ENCODE assay signal across 17 mouse cellular contexts in the genomic region with DNA sequence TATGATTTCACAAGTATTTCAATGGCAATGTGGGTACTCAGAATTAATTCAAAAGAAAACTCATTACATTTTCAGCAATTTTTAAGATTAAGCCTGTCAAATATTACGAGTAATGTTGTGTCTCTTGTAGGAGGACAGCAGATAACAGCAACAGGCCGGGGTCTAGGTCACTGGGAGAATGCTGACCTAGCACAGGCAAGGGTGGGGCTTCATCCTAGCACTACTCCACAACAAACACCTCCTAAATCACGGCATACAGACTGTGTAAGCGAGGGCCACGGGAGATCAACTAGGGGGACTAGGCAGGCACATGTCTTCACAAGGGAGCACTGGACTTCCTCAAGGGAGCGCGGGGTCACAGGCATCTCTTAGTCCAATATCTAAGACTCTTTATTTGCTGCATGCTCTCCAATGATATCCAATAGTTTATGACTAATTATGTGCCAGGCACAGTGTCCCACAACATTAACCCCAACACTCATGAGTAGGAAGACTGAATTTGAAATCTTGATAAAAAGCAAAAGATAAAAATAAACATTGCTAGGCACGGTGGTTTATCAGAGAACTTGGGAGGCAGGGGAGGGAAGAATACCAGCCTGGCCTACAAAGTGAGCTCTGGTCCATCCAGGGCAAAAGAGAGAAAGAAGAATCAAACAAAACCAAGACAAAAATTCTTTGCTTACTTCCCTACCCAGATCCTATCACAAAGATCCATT. TPM values are rescaled to one million over a fixed set of nuclear protein-coding genes. Genes with fewer than 3 reads are reported as not detected.
DNase-seq lines count a peak whose midpoint lies in the region; ATAC-seq lines count a peak whose summit lies in the region.
"Had no signal": no experiment of that assay in that cellular context is flagged by ENCODE, and none has a peak within 500 bp of the region (broad histone marks: within the 10 kb centered on the region; RNA-seq: fewer than 3 reads in every experiment).

No protein-coding gene starts in this region.

- H3K27me3 ChIP-seq in heart, embryonic 15.5 days: no peaks in the 10 kb centered on the region
- H3K27me3 ChIP-seq: kidney, embryonic 15.5 days; limb, embryonic 15.5 days; midbrain, embryonic 12.5 days; neural tube, embryonic 15.5 days had no signal

- peak; percentile 43; the same call in 1 of the 2 replicates for ATAC-seq in heart, embryonic 15.5 days (replicated peaks; ENCODE audit: insufficient number of reproducible peaks, insufficient read depth, low FRiP score, low read depth)
- peak; percentile 38 for ATAC-seq in megakaryocyte-erythroid progenitor cell, adult 5-6 weeks (replicated peaks; ENCODE audit: low FRiP score, low TSS enrichment, poor library complexity, severe bottlenecking)
- ATAC-seq: forebrain, embryonic 16.5 days had no signal

- DNase-seq in heart, adult 8-10 months (ENCODE audit: low spot score): no peak
- peak; percentile 42 for DNase-seq in c-Kit-negative CD71-positive TER-119-positive erythroid progenitor cells, embryonic 14.5 days (ENCODE audit: low read depth, low spot score)
- peak; percentile 74 for DNase-seq in liver
- DNase-seq in adipocyte (ENCODE audit: low spot score): no peak
- no peak for DNase-seq in adrenal gland, postnatal 14 days
- DNase-seq: cerebellum, adult 18-20 months; thymus, postnatal 4 days had no signal

- H3K4me1 ChIP-seq in heart, embryonic 15.5 days (replicated peaks): peaks cover 26% of the 10 kb centered on the region
- H3K4me1 ChIP-seq: embryonic facial prominence, embryonic 10.5 days; midbrain, embryonic 12.5 days had no signal

- WGBS in heart, embryonic 15.5 days: 64% methylated on average over 8 of the region's 8 CpGs

- H3K27ac ChIP-seq in heart, embryonic 15.5 days: peak overlapping the region; percentile 33
- H3K27ac ChIP-seq: embryonic facial prominence, embryonic 10.5 days; kidney, embryonic 15.5 days; limb, embryonic 15.5 days; midbrain, embryonic 12.5 days; neural tube, embryonic 15.5 days had no signal

- no peak overlapping the region for H3K4me2 ChIP-seq in heart, embryonic 15.5 days
- H3K4me2 ChIP-seq: kidney, embryonic 15.5 days; limb, embryonic 15.5 days; midbrain, embryonic 12.5 days; neural tube, embryonic 15.5 days had no signal

- no peaks in the 10 kb centered on the region for H3K9me3 ChIP-seq in heart, embryonic 15.5 days (replicated peaks)
- H3K9me3 ChIP-seq: embryonic facial prominence, embryonic 10.5 days; kidney, embryonic 15.5 days; limb, embryonic 15.5 days; midbrain, embryonic 12.5 days; neural tube, embryonic 15.5 days had no signal

- no peak overlapping the region for H3K4me3 ChIP-seq in heart, embryonic 15.5 days
- H3K4me3 ChIP-seq: embryonic facial prominence, embryonic 10.5 days; kidney, embryonic 15.5 days; limb, embryonic 15.5 days; midbrain, embryonic 12.5 days; neural tube, embryonic 15.5 days had no signal

- H3K36me3 ChIP-seq in heart, embryonic 15.5 days: peaks cover 63% of the 10 kb centered on the region

- no peak overlapping the region for H3K9ac ChIP-seq in heart, embryonic 15.5 days
- H3K9ac ChIP-seq: kidney, embryonic 15.5 days; limb, embryonic 15.5 days; midbrain, embryonic 12.5 days; neural tube, embryonic 15.5 days had no signal

RNA-seq across cellular contexts. Expression of a gene that starts 11.3 kb away (rescaled TPM):
- 59.5 and 79.0 TPM in 2 replicates for polyA plus RNA-seq in heart, embryonic 15.5 days (2015; fragmentation: Nextera tagmentation; extraction: Ambion mirVana)
- total RNA-seq in heart, adult 8-10 months (2022): 10 to 100 TPM; 52.1 to 61.2 (median 56.3) TPM
- 64.0 and 86.0 TPM in 2 replicates for total RNA-seq in megakaryocyte-erythroid progenitor cell, adult 5-6 weeks (2014; fragmentation: Nextera tagmentation)
- total RNA-seq in megakaryocyte-erythroid progenitor cell, adult 5-6 weeks (2017): 109 and 132 TPM in 2 replicates
- 124 and 135 TPM in 2 replicates for total RNA-seq in adrenal gland, postnatal 14 days (2021)

RNA-seq across cellular contexts. Expression of a gene that starts 31.6 kb away (rescaled TPM):
- polyA plus RNA-seq in heart, embryonic 15.5 days (2015; fragmentation: Nextera tagmentation; extraction: Ambion mirVana): 158 and 159 TPM in 2 replicates
- total RNA-seq in heart, adult 8-10 months (2022): 1 to 10 TPM; 1.0 to 3.7 (median 1.3) TPM
- 0.15 and 1.9 TPM in 2 replicates for total RNA-seq in megakaryocyte-erythroid progenitor cell, adult 5-6 weeks (2014; fragmentation: Nextera tagmentation)
- 2.1 and 3.2 TPM in 2 replicates for total RNA-seq in megakaryocyte-erythroid progenitor cell, adult 5-6 weeks (2017)
- total RNA-seq in adrenal gland, postnatal 14 days (2021): 10.6 and 14.0 TPM in 2 replicates

RNA-seq across cellular contexts. Expression of a gene that starts 47.2 kb away (rescaled TPM):
- 3.5 and 4.5 TPM in 2 replicates for polyA plus RNA-seq in heart, embryonic 15.5 days (2015; fragmentation: Nextera tagmentation; extraction: Ambion mirVana)
- total RNA-seq in heart, adult 8-10 months (2022): 1 to 10 TPM in 2 of 4 experiments, under 1 TPM in 2; 0.72 to 1.7 (median 1.2) TPM
- total RNA-seq in megakaryocyte-erythroid progenitor cell, adult 5-6 weeks (2014; fragmentation: Nextera tagmentation): 9.0 and 14.0 TPM in 2 replicates
- 6.4 and 6.8 TPM in 2 replicates for total RNA-seq in megakaryocyte-erythroid progenitor cell, adult 5-6 weeks (2017)
- 12.6 and 17.7 TPM in 2 replicates for total RNA-seq in adrenal gland, postnatal 14 days (2021)

RNA-seq across cellular contexts. Expression of a gene that starts 59.3 kb away (rescaled TPM):
- polyA plus RNA-seq in heart, embryonic 15.5 days (2015; fragmentation: Nextera tagmentation; extraction: Ambion mirVana): 0.74 and 3.4 TPM in 2 replicates
- under 1 TPM in 2 of 4 experiments, not detected in 2; 0.37 to 0.49 TPM for total RNA-seq in heart, adult 8-10 months (2022)
- 16.6 TPM in 2 replicates for total RNA-seq in megakaryocyte-erythroid progenitor cell, adult 5-6 weeks (2014; fragmentation: Nextera tagmentation)
- total RNA-seq in megakaryocyte-erythroid progenitor cell, adult 5-6 weeks (2017): 1.2 and 6.7 TPM in 2 replicates
- 0.48 and 3.8 TPM in 2 replicates for total RNA-seq in adrenal gland, postnatal 14 days (2021)
- total RNA-seq: layer of hippocampus, postnatal 14 days had no signal
- polyA plus RNA-seq: C2C12; embryonic facial prominence, embryonic 10.5 days; forebrain, embryonic 16.5 days; midbrain, embryonic 12.5 days; neural tube, embryonic 15.5 days had no signal

Comparison
In these comparisons a context has a peak if more than half of its experiments do, and no peak if none do; other contexts are left out.
1. DNase-seq: peak in c-Kit-negative CD71-positive TER-119-positive erythroid progenitor cells, embryonic 14.5 days (single experiment) and liver (single experiment); none in heart, adult 8-10 months (single experiment), adipocyte (single experiment) and adrenal gland, postnatal 14 days (single experiment).